Mouse (Mus musculus) megakaryocyte, embryonic 14.5 days (primary cell): ENCODE data around the gene Mark2. TPM values are rescaled to one million over a fixed set of nuclear protein-coding genes. Genes with fewer than 3 reads are reported as not detected.

Experiments
- H3K27me3 ChIP-seq: replicated peaks from 2 replicates; pipeline ENCODE3; 2012; ENCODE audit warnings: inconsistent platforms
- H3K36me3 ChIP-seq: replicated peaks from 2 replicates; pipeline ENCODE3; 2012; ENCODE audit warnings: low read length, inconsistent platforms, mixed read lengths
- H3K4me1 ChIP-seq: 2 replicates; pipeline ENCODE4 v1.6.1; 2012; ENCODE audit warnings: inconsistent platforms
- H3K4me3 ChIP-seq: replicated peaks from 2 replicates; pipeline ENCODE3; 2012; ENCODE audit warnings: moderate library complexity, mild to moderate bottlenecking, inconsistent platforms
- H3K9me3 ChIP-seq: 2 replicates; pipeline ENCODE4 v1.6.1; 2012; ENCODE audit warnings: inconsistent platforms
- FLI1 ChIP-seq: IDR thresholded peaks from 2 replicates; pipeline ENCODE4 v1.6.1; 2012; ENCODE audit warnings: low read length, inconsistent platforms, mixed read lengths
- GATA1 ChIP-seq: IDR thresholded peaks from 3 replicates; pipeline ENCODE4 v1.6.1; 2012; ENCODE audit warnings: mixed read lengths, low read length, inconsistent platforms, borderline replicate concordance
- polyA plus RNA-seq: library from polyadenylated mRNA; stranded (reverse); fragments of >175 nt; gene quantifications from 2 replicates; pipeline ENCODE4 v1.2.3, GENCODE M21; 2012; ENCODE audit warnings: low replicate concordance; ENCODE audit not compliant: insufficient read depth

The Mark2 gene
- polyA plus RNA-seq, 1 experiment = 179 TPM

DNA sequence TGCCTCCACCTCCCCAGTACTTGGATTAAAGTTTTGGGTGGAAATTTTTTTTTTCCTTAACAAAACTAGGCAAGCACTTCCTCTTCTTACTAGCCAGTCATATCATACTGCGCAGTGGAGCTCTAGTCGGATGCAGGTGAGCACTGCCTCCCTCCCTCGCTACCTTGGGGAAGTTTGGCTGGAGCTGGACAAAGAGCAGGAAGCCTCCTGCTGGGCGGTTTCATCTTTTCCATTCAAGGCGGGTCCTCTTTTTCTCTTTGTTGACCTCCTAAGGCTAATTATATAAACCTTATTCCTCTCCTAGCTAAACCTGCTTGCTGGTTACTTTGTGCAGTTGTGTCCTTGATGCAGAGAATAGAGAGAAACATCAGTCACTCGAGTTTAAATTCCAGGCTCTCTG lies 12.0 kb upstream of the Mark2 start:
- Histone ChIP-seq H3K4me3 (no peak overlapping the region), H3K4me1 (peaks cover 4% of the 10 kb centered on the region), H3K36me3 (peaks cover 26% of the 10 kb centered on the region), H3K9me3 (no peaks in the 10 kb centered on the region), H3K27me3 (peaks cover 5% of the 10 kb centered on the region)
- TF ChIP-seq GATA1 = no peak
- TF ChIP-seq FLI1 = no peak

DNA sequence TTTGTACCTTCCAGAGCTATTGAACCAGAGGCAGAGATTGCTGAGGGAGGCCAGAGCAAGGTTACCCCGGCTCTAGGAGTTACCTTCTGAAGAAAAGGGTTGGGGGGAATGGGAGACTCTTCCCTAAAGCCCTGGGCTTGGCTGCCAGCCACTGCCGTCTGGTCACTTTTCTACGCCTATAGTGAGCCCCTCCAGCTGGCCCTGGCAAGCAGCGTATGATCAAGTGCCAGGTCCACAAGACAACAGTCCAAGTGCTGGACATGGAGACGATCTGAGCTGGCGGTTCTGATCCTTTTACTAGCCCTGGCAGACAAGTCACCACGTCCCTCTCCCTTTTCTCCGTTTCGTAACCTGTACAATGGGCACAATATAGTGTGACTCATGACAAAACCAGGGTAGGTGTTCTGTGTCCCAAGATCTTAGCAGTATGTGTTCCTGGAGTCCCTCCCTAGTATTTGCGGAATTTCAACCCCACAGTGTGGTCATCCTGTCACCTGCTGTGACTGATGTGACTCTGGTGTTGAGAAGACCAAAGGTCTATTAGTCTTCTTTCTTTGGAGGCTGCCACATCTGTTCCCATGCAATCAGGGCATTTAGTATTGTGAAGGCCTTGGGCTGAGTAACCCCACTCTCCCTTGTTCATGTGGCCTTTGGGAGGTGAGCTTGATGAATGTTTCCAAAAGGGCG lies 11.3 kb upstream of the Mark2 start:
- Histone ChIP-seq H3K27me3 (peaks cover 5% of the 10 kb centered on the region), H3K4me3 (no peak overlapping the region), H3K36me3 (peaks cover 19% of the 10 kb centered on the region), H3K9me3 (no peaks in the 10 kb centered on the region), H3K4me1 (peaks cover 4% of the 10 kb centered on the region)
- TF ChIP-seq FLI1 (no peak), GATA1 (no peak)

- peaks cover 11% of the 10 kb centered on the region for H3K4me1 ChIP-seq
- TF ChIP-seq GATA1 = no peak
- no peak for TF ChIP-seq FLI1
These were observed 8.3 kb upstream of the Mark2 start for GRCm38 (mm10) chr19:7349993-7350392.

GRCm38 (mm10) chr19:7345235-7345755 lies 3.6 kb upstream of the Mark2 start:
- TF ChIP-seq FLI1 = no peak
- TF ChIP-seq GATA1 = no peak
- Histone ChIP-seq H3K27me3 (peaks cover 5% of the 10 kb centered on the region), H3K36me3 (no peaks in the 10 kb centered on the region), H3K9me3 (no peaks in the 10 kb centered on the region), H3K4me3 (no peak overlapping the region), H3K4me1 (peaks cover 26% of the 10 kb centered on the region)

More at GRCm38 (mm10) chr19:7349993-7350392, 8.3 kb upstream of the Mark2 start:
- no peak overlapping the region for H3K4me3 ChIP-seq
- peaks cover 7% of the 10 kb centered on the region for H3K27me3 ChIP-seq
- H3K9me3 ChIP-seq = no peaks in the 10 kb centered on the region
- no peaks in the 10 kb centered on the region for H3K36me3 ChIP-seq

DNA sequence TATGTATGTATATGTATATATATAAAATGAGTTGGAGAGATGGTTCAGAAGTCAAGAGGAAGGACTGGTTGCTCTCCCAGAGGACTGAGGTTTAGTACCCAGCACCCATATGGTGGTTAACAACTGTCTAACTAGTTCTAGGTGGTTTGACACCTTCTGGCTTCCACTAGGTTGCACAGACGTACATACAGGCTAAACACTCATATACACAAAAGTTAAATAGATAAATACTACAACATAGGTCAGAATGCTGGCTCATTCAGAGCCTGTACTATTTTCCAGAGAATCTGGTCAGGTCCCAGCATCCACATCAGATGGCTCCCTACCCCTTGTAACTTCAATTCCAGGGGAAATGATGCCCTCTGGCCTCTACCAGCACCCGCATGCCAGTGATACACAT lies 986 bp upstream of the Mark2 start:
- peaks cover 2% of the 10 kb centered on the region for H3K27me3 ChIP-seq
- peaks cover 17% of the 10 kb centered on the region for H3K36me3 ChIP-seq
- no peak for TF ChIP-seq GATA1
- no peak for TF ChIP-seq FLI1
- no peak overlapping the region for H3K4me3 ChIP-seq
- H3K9me3 ChIP-seq = no peaks in the 10 kb centered on the region
- peaks cover 48% of the 10 kb centered on the region for H3K4me1 ChIP-seq

DNA sequence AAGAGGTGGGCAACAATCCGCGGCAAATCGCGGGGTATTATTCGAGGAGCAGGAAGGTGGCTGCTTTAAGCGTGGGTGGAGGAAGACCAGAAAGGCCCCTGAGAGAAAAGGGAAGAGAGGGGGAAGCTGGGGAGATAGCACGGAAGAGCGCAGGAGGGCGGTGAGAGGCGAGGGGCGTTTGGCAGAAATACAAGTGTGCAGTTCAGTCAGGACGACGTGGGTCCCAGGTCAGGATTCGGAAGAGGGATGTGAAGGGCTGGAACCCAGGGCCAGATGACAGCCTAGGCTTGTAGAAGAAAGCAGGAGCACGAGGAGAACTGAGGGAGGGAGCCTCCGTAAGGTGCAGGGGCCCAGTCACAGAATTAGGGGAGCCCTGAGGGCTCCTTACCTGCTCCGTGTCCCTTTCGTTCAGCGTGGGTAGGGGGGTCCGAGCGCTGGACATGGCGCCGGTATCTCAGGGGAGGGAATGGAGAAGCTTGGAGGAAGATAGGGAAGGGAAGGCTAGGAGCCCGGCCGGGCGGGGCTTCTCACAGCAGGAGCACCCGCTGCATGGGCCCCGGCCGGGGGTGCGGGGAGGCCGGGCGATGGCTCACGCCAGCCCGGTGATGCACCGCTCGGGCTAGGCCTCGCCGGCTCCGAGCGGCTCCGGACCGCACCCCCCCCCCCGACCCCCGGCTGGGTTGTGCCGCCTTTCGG lies 732 bp downstream of the Mark2 start:
- no peak for TF ChIP-seq GATA1
- TF ChIP-seq FLI1 = no peak
- H3K4me3 ChIP-seq = peak overlapping the region; percentile 98
- no peaks in the 10 kb centered on the region for H3K9me3 ChIP-seq
- peaks cover 65% of the 10 kb centered on the region for H3K4me1 ChIP-seq
- no peaks in the 10 kb centered on the region for H3K27me3 ChIP-seq
- H3K36me3 ChIP-seq = peaks cover 27% of the 10 kb centered on the region

DNA sequence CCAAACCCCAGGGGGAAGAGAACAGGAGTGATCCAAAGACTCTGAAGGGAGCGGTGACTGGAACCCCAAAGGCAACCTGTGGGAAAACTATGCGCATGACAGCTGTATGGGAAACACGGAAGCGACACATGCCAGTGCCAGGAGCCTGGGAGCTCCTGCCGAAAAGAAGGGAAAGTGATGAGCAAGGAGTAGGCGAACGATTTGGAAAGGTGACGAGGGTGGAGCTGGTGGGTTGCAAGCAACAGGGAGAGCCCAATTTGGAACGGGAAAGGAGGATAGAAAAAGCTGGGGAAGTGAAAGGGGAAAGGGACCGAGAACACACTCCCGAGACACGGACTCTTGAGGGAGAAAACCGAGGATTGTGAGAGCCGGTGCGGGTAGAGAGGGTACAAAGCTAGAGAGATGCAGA lies 1.3 kb downstream of the Mark2 start:
- Histone ChIP-seq H3K4me1 (peaks cover 67% of the 10 kb centered on the region), H3K36me3 (peaks cover 32% of the 10 kb centered on the region), H3K27me3 (no peaks in the 10 kb centered on the region), H3K9me3 (no peaks in the 10 kb centered on the region), H3K4me3 (peak overlapping the region; percentile 98)
- TF ChIP-seq FLI1 = no peak
- no peak for TF ChIP-seq GATA1

- Histone ChIP-seq H3K4me3 (peak overlapping the region; percentile 98), H3K4me1 (peaks cover 63% of the 10 kb centered on the region), H3K9me3 (no peaks in the 10 kb centered on the region), H3K36me3 (peaks cover 32% of the 10 kb centered on the region), H3K27me3 (no peaks in the 10 kb centered on the region)
- no peak for TF ChIP-seq FLI1
- no peak for TF ChIP-seq GATA1
These were observed 1.8 kb downstream of the Mark2 start for GRCm38 (mm10) chr19:7339867-7340266.

GRCm38 (mm10) chr19:7339026-7339425 lies 2.6 kb downstream of the Mark2 start:
- H3K36me3 ChIP-seq = peaks cover 40% of the 10 kb centered on the region

DNA sequence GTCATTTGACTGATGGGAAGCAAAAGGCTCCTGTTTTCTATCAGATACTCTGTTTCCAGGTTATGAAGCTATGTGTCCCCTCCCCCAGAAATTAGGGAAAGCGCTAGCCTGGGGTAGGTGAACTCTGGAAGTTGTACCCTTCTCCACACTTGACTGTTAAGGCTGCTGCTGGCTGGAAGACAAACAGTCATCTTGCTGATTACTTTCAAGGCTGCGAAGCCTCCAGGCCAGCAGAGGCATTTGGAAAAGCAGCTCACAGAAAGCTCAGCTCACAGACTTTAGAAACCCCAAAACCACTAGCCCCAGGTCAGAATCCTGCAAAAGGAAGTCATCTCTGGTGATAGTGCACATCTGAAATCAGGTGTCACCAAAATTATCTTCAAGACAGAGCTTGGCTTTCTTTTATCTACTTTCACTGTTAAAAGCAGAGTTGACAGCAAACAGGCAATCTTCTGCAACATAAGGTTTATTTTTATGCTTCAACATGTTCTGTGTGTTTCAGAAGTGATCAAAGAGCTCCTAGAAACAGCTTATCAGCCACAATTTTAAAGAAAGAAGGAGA lies 3.8 kb downstream of the Mark2 start:
- Histone ChIP-seq H3K4me1 (peaks cover 75% of the 10 kb centered on the region), H3K9me3 (no peaks in the 10 kb centered on the region), H3K4me3 (no peak overlapping the region), H3K36me3 (peaks cover 50% of the 10 kb centered on the region), H3K27me3 (no peaks in the 10 kb centered on the region)
- TF ChIP-seq FLI1 (no peak), GATA1 (no peak)

More at GRCm38 (mm10) chr19:7339026-7339425, 2.6 kb downstream of the Mark2 start:
- peaks cover 70% of the 10 kb centered on the region for H3K4me1 ChIP-seq
- TF ChIP-seq GATA1 (no peak), FLI1 (no peak)
- no peaks in the 10 kb centered on the region for H3K27me3 ChIP-seq
- H3K9me3 ChIP-seq = no peaks in the 10 kb centered on the region
- H3K4me3 ChIP-seq = peak overlapping the region; percentile 98
